Mouse (Mus musculus) hindbrain, embryonic 13.5 days (tissue): ENCODE data around the gene Aida. TPM values are rescaled to one million over a fixed set of nuclear protein-coding genes. Genes with fewer than 3 reads are reported as not detected.
"Not testable (repeated sequence)": the region's sequence is repeated elsewhere in the genome, so short reads cannot be mapped to it uniquely, and the experiment has no call there.

ENCODE experiments used
- ATAC-seq: fragments of 200-750 bp; cut with Nextera tagmentation; 2 replicates; pipeline ENCODE4 v1.8.0; 2017; ENCODE audit warnings: moderate TSS enrichment; ENCODE audit not compliant: low FRiP score
- H3K27ac ChIP-seq: fragments of 300-500 bp; sonication (generic); 2 replicates; pipeline ENCODE4 v1.5.1; 2015; ENCODE audit warnings: inconsistent platforms, mild to moderate bottlenecking, moderate library complexity
- H3K27me3 ChIP-seq: fragments of 300-500 bp; sonication (generic); 2 replicates; pipeline ENCODE4 v1.6.1; 2015; ENCODE audit warnings: mild to moderate bottlenecking, inconsistent platforms
- H3K36me3 ChIP-seq: fragments of 300-500 bp; sonication (generic); 2 replicates; pipeline ENCODE4 v1.6.1; 2015; ENCODE audit warnings: mild to moderate bottlenecking, inconsistent platforms
- H3K4me1 ChIP-seq: fragments of 300-500 bp; sonication (generic); replicated peaks from 2 replicates; pipeline ENCODE4 v1.6.1; 2015; ENCODE audit warnings: inconsistent platforms
- H3K4me2 ChIP-seq: fragments of 300-500 bp; sonication (generic); 2 replicates; pipeline ENCODE4 v1.6.1; 2015; ENCODE audit warnings: inconsistent platforms, mild to moderate bottlenecking, moderate library complexity
- H3K4me3 ChIP-seq: fragments of 300-500 bp; sonication (generic); 2 replicates; pipeline ENCODE4 v1.5.1; 2015; ENCODE audit warnings: mild to moderate bottlenecking, inconsistent platforms
- H3K9ac ChIP-seq: fragments of 300-500 bp; sonication (generic); 2 replicates; pipeline ENCODE4 v1.6.1; 2015; ENCODE audit warnings: mild to moderate bottlenecking, inconsistent platforms
- H3K9me3 ChIP-seq: fragments of 300-500 bp; sonication (generic); 2 replicates; pipeline ENCODE4 v1.6.1; 2016; ENCODE audit warnings: inconsistent platforms
- WGBS: fragments of 180-500 bp; shearing (Covaris S2); methylation state at CpG from one replicate; pipeline ENCODE4 v1.1.7; 2015; 5-methylcytosine and 5-hydroxymethylcytosine counted together
- polyA plus RNA-seq: library from polyadenylated mRNA; unstranded; fragments of >200 nt; fragmentation: Nextera tagmentation; extraction: Ambion mirVana; gene quantifications from 2 replicates; pipeline ENCODE4 v1.2.1, GENCODE M21; 2015

The Aida gene
- polyA plus RNA-seq, 1 experiment from 2014 or later, result 51.8 TPM

DNA sequence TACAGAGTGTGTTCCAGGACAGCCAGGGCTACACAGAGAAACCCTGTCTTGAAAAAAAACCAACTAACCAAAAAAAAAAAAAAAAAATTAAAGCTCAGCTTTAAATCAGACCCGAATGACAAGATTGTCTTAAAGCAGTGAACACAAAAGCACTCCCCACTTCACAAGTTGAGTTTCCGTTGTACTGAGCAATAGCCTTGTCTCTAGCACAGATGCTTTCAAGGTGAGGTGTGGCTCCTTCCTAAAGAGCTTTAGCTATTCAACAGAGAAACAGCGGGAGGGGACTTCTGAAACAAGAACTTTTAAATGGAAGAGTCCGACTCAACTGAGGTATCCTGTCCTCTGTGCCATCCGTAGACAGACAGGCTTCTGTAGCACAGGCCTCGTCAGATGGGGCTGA is 28.0 kb downstream of the Aida start:
- WGBS, result 94% methylated on average over 6 of the region's 6 CpGs
- no peak overlapping the region for H3K27ac ChIP-seq
- no peak overlapping the region for H3K4me3 ChIP-seq
- H3K36me3 ChIP-seq, result peaks cover 75% of the 10 kb centered on the region
- H3K9me3 ChIP-seq, result no peaks in the 10 kb centered on the region
- H3K9ac ChIP-seq, result no peak overlapping the region
- H3K4me2 ChIP-seq, result no peak overlapping the region
- no peaks in the 10 kb centered on the region for H3K27me3 ChIP-seq
- ATAC-seq, result no peak
- H3K4me1 ChIP-seq, result no peaks in the 10 kb centered on the region

GRCm38 (mm10) chr1:183327171-183327570 is 30.8 kb downstream of the Aida start:
- Histone ChIP-seq H3K9ac (no peak overlapping the region), H3K4me2 (no peak overlapping the region), H3K4me3 (no peak overlapping the region), H3K4me1 (no peaks in the 10 kb centered on the region), H3K9me3 (no peaks in the 10 kb centered on the region), H3K36me3 (peaks cover 81% of the 10 kb centered on the region), H3K27ac (no peak overlapping the region), H3K27me3 (no peaks in the 10 kb centered on the region)
- 94% methylated on average over 8 of the region's 8 CpGs for WGBS
- no peak for ATAC-seq

DNA sequence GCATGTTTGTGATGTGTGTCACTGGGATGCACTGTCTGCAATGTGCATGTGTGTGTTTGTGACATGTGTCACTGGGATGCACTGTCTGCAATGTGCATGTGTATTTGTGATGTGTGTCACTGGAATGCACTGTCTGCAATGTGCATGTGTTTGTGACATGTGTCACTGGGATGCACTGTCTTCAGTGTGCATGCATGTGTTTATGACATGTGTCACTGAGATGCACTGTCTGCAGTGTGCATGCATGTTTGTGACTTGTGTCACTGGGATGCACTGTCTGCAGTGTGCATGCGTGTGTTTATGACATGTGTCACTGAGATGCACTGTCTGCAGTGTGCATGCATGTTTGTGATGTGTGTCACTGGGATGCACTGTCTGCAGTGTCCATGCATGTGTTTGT is 46.5 kb downstream of the Aida start:
- not testable (repeated sequence) for H3K27me3 ChIP-seq, H3K4me2 ChIP-seq, H3K9ac ChIP-seq, H3K4me3 ChIP-seq, H3K9me3 ChIP-seq, H3K27ac ChIP-seq, ATAC-seq
- H3K36me3 ChIP-seq, result peaks cover 48% of the 10 kb centered on the region
- H3K4me1 ChIP-seq, result peaks cover 17% of the 10 kb centered on the region
- WGBS, result 100% methylated on average over 1 of the region's 1 CpGs

- Histone ChIP-seq H3K27me3 (no peaks in the 10 kb centered on the region), H3K36me3 (peaks cover 46% of the 10 kb centered on the region), H3K4me3 (peak overlapping the region; percentile 99), H3K4me2 (peak overlapping the region; percentile 84), H3K4me1 (peaks cover 17% of the 10 kb centered on the region), H3K27ac (peak overlapping the region; percentile 90), H3K9me3 (no peaks in the 10 kb centered on the region), H3K9ac (peak overlapping the region; percentile 96)
- peak; percentile 98 for ATAC-seq
- under 1% methylated on average over 72 of the region's 72 CpGs for WGBS
These were observed 48.8 kb downstream of the Aida start for GRCm38 (mm10) chr1:183344886-183345816.

DNA sequence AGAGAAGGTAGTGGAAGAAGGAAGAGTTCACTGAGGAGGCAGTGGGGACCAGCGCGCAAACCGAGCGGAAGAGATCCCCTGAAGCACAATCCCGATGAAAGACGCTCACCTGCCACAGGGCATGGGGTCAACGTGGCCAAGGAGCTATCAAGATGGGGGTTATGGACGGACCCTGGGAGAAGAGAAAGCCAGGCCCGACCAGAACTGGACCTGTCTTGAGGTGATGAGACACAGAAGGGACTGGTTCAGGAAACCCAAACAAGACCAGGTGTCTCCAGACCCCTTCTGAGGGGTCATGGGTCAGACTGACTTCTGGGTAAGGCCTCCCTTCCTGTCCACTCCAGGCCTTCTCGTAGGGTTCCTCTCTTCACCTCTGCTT is 49.4 kb downstream of the Aida start:
- H3K4me3 ChIP-seq, result peak overlapping the region; percentile 99
- H3K9me3 ChIP-seq, result no peaks in the 10 kb centered on the region
- peak overlapping the region; percentile 84 for H3K4me2 ChIP-seq
- ATAC-seq, result no peak; the same call in 1 of the 2 replicates
- WGBS, result 8% methylated on average over 10 of the region's 10 CpGs
- peaks cover 44% of the 10 kb centered on the region for H3K36me3 ChIP-seq
- peaks cover 17% of the 10 kb centered on the region for H3K4me1 ChIP-seq
- peak overlapping the region; percentile 96 for H3K9ac ChIP-seq
- H3K27ac ChIP-seq, result peak overlapping the region; percentile 90
- no peaks in the 10 kb centered on the region for H3K27me3 ChIP-seq

DNA sequence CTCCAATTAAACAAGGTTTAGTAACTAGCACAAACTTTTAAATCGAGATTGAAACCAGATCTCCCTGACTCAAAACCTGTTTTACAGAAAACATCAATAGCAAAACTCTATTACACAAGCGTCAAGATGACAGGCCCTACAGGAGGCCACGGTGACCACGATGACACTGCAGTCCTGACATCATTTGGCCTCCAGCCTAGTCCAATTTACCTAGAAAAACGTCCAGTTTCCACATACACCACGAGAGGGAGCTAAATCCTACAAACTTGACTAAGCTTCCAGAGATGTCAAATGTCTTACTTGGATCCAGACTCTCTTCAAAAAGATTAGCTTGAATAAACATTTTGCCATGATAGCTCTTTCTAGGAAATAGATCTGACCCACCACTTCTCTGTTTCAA is 53.5 kb downstream of the Aida start:
- Histone ChIP-seq H3K36me3 (peaks cover 60% of the 10 kb centered on the region), H3K9me3 (no peaks in the 10 kb centered on the region), H3K9ac (no peak overlapping the region), H3K27ac (no peak overlapping the region), H3K4me2 (no peak overlapping the region), H3K27me3 (no peaks in the 10 kb centered on the region), H3K4me1 (peaks cover 17% of the 10 kb centered on the region), H3K4me3 (no peak overlapping the region)
- no peak for ATAC-seq
- 24% methylated on average over 6 of the region's 6 CpGs for WGBS

DNA sequence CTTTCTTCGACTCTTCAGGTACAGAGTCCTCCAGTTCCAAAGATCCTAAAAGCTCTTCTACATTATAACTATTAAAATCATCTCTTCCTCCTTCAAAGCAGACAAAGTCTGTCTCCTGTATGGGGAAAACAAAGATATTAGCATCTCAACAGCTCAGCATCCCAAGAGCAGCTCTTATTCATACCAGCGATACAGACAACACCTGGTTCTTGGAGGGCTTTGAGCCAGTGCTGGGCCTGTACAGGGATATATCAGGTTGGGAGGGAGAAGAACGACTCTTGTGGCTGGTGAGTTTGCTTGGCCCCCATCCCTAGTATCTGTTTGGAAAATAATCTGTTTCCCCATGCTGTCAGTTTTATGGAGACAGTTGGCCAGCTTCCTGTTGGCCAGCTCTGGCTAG is 62.5 kb downstream of the Aida start:
- no peak overlapping the region for H3K4me2 ChIP-seq
- 92% methylated on average over 3 of the region's 3 CpGs for WGBS
- no peaks in the 10 kb centered on the region for H3K4me1 ChIP-seq
- no peak for ATAC-seq
- H3K27me3 ChIP-seq, result no peaks in the 10 kb centered on the region
- peaks cover 85% of the 10 kb centered on the region for H3K36me3 ChIP-seq
- no peak overlapping the region for H3K27ac ChIP-seq
- H3K4me3 ChIP-seq, result no peak overlapping the region
- H3K9ac ChIP-seq, result no peak overlapping the region
- no peaks in the 10 kb centered on the region for H3K9me3 ChIP-seq

GRCm38 (mm10) chr1:183362301-183362700 is 65.9 kb downstream of the Aida start:
- H3K4me3 ChIP-seq, result no peak overlapping the region
- no peaks in the 10 kb centered on the region for H3K9me3 ChIP-seq
- ATAC-seq, result no peak
- peaks cover 4% of the 10 kb centered on the region; the same call in 1 of the 2 replicates for H3K4me1 ChIP-seq
- H3K36me3 ChIP-seq, result peaks cover 74% of the 10 kb centered on the region
- 98% methylated on average over 5 of the region's 5 CpGs for WGBS
- H3K9ac ChIP-seq, result no peak overlapping the region
- H3K27me3 ChIP-seq, result no peaks in the 10 kb centered on the region
- no peak overlapping the region for H3K4me2 ChIP-seq
- H3K27ac ChIP-seq, result no peak overlapping the region

GRCm38 (mm10) chr1:183362729-183363576 is 66.6 kb downstream of the Aida start:
- Histone ChIP-seq H3K4me3 (no peak overlapping the region), H3K4me1 (peaks cover 10% of the 10 kb centered on the region), H3K27ac (no peak overlapping the region), H3K36me3 (peaks cover 68% of the 10 kb centered on the region), H3K27me3 (no peaks in the 10 kb centered on the region), H3K9me3 (no peaks in the 10 kb centered on the region), H3K4me2 (no peak overlapping the region), H3K9ac (no peak overlapping the region)
- 93% methylated on average over 14 of the region's 14 CpGs for WGBS
- ATAC-seq, result no peak

DNA sequence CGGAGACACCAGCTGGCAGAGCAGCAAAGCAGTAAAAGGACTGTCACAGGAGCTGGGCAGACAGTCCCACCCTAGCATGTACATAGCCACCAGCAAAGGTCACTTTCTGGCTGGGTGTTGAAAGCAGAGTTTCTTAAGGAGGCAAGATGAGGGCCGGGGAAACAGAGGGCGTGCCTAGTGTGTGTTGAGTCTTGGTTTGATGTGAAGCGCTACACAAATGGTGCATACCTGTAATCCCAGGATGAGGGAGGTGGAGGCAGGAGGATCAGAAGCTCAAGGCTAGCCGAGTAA is 67.1 kb downstream of the Aida start:
- H3K36me3 ChIP-seq, result peaks cover 62% of the 10 kb centered on the region
- no peak for ATAC-seq
- no peak overlapping the region for H3K9ac ChIP-seq
- H3K27ac ChIP-seq, result no peak overlapping the region
- no peaks in the 10 kb centered on the region for H3K9me3 ChIP-seq
- peaks cover 16% of the 10 kb centered on the region for H3K4me1 ChIP-seq
- no peak overlapping the region for H3K4me2 ChIP-seq
- H3K27me3 ChIP-seq, result no peaks in the 10 kb centered on the region
- no peak overlapping the region for H3K4me3 ChIP-seq
- WGBS, result 96% methylated on average over 5 of the region's 5 CpGs

GRCm38 (mm10) chr1:183366361-183366760 is 70.0 kb downstream of the Aida start:
- H3K9ac ChIP-seq, result peak overlapping the region; percentile 21; the same call in 1 of the 2 replicates
- peaks cover 37% of the 10 kb centered on the region for H3K36me3 ChIP-seq
- ATAC-seq, result no peak
- H3K4me3 ChIP-seq, result no peak overlapping the region
- no peaks in the 10 kb centered on the region for H3K27me3 ChIP-seq
- no peak overlapping the region for H3K27ac ChIP-seq
- H3K9me3 ChIP-seq, result no peaks in the 10 kb centered on the region
- H3K4me1 ChIP-seq, result peaks cover 26% of the 10 kb centered on the region
- H3K4me2 ChIP-seq, result no peak overlapping the region
- 79% methylated on average over 5 of the region's 5 CpGs for WGBS

- no peaks in the 10 kb centered on the region for H3K27me3 ChIP-seq
- ATAC-seq, result peak; percentile 82
- WGBS, result 2% methylated on average over 56 of the region's 56 CpGs
- H3K4me1 ChIP-seq, result peaks cover 26% of the 10 kb centered on the region
- H3K36me3 ChIP-seq, result peaks cover 16% of the 10 kb centered on the region
- H3K4me3 ChIP-seq, result peak overlapping the region; percentile 84
- H3K9ac ChIP-seq, result peak overlapping the region; percentile 88
- no peaks in the 10 kb centered on the region for H3K9me3 ChIP-seq
- peak overlapping the region; percentile 97 for H3K4me2 ChIP-seq
- H3K27ac ChIP-seq, result peak overlapping the region; percentile 79
These were observed 72.4 kb downstream of the Aida start for GRCm38 (mm10) chr1:183368601-183369400.
